8 mouse cellular contexts compared by ENCODE assay signal in the genomic region with DNA sequence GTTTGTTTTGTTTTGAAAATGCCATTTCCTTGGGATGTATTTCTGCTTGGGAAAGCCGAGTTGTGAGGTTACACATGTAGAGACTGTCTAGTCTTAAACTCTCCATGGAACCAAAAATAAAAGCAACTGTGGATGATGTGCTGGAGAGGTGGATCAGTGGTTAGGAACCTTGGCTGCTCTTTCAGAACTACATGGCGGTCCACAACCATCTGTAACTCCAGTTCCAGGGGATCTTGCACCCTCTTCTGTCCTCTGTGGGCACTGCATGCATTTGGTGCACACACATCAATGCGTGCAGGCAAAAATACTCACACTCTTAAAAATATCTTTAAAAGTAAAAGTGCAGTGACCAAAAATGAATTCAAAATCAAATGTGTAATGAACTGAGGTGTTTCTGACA. TPM values are rescaled to one million over a fixed set of nuclear protein-coding genes. Genes with fewer than 3 reads are reported as not detected.
DNase-seq lines count a peak whose midpoint lies in the region; ATAC-seq lines count a peak whose summit lies in the region.

No protein-coding gene starts in this region.

- peak; percentile 58 for DNase-seq in heart, postnatal 4 days
- peak; percentile 79 for DNase-seq in CD4-positive helper T cell, adult 2 months (ENCODE audit: low read depth, low spot score)
- DNase-seq in NIH3T3 (ENCODE audit: low read depth) = peak; percentile 63
- DNase-seq in mesoderm, embryonic 11.5 days (ENCODE audit: low read depth, low spot score) = peak; percentile 22
- DNase-seq in ovary, postnatal 36 days (ENCODE audit: low spot score) = no peak
- DNase-seq in urinary bladder, adult 2 months (ENCODE audit: low spot score) = no peak

- H3K9me3 ChIP-seq in heart, embryonic 12.5 days (replicated peaks) = no peaks in the 10 kb centered on the region

- no peak overlapping the region for H3K4me3 ChIP-seq in heart, embryonic 12.5 days

- ATAC-seq in heart, embryonic 12.5 days (ENCODE audit: insufficient number of reproducible peaks, low FRiP score) = no peak
- ATAC-seq in erythroid progenitor cell, adult 5-6 weeks (replicated peaks; ENCODE audit: low FRiP score, poor library complexity, severe bottlenecking) = peak; percentile 61

- no peak overlapping the region for H3K4me2 ChIP-seq in heart, embryonic 12.5 days

- peaks cover 22% of the 10 kb centered on the region for H3K36me3 ChIP-seq in heart, embryonic 12.5 days

- H3K27me3 ChIP-seq in heart, embryonic 12.5 days (replicated peaks) = no peaks in the 10 kb centered on the region

- no peak overlapping the region for H3K27ac ChIP-seq in heart, embryonic 12.5 days (ENCODE audit: poor library complexity, severe bottlenecking)

- 61% methylated on average over 3 of the region's 3 CpGs for WGBS in heart, embryonic 12.5 days

- H3K9ac ChIP-seq in heart, embryonic 12.5 days = no peak overlapping the region

- H3K4me1 ChIP-seq in heart, embryonic 12.5 days (replicated peaks) = peaks cover 22% of the 10 kb centered on the region

RNA-seq across cellular contexts. Expression of a gene that starts 15.4 kb away (rescaled TPM):
- total RNA-seq in heart, postnatal 4 days (2021) = 10 to 100 TPM; 46.9 to 49.4 TPM
- polyA plus RNA-seq in heart, embryonic 12.5 days (2016; fragmentation: Nextera tagmentation; extraction: Ambion mirVana) = 32.5 and 33.9 TPM in 2 replicates
- total RNA-seq in erythroid progenitor cell, adult 5-6 weeks (2015; ENCODE audit: low replicate concordance) = 16.6 and 32.7 TPM in 2 replicates
- 10.1 and 18.6 TPM in 2 replicates for total RNA-seq in erythroid progenitor cell, adult 5-6 weeks (2017; ENCODE audit: low replicate concordance)
- 46.3 and 47.4 TPM in 2 replicates for polyA plus RNA-seq in urinary bladder, adult 2 months (2012; rRNA removed)

RNA-seq across cellular contexts. Expression of a gene that starts 27.4 kb away (rescaled TPM):
- total RNA-seq in heart, postnatal 4 days (2021) = not detected
- not detected in 2 replicates for polyA plus RNA-seq in heart, embryonic 12.5 days (2016; fragmentation: Nextera tagmentation; extraction: Ambion mirVana)
- total RNA-seq in erythroid progenitor cell, adult 5-6 weeks (2015; ENCODE audit: low replicate concordance) = not detected in 2 replicates
- not detected in 2 replicates for total RNA-seq in erythroid progenitor cell, adult 5-6 weeks (2017; ENCODE audit: low replicate concordance)
- polyA plus RNA-seq in urinary bladder, adult 2 months (2012; rRNA removed) = not detected in 2 replicates

RNA-seq across cellular contexts. Expression of a gene that starts 32.1 kb away (rescaled TPM):
- total RNA-seq in heart, postnatal 4 days (2021) = 1 to 10 TPM; 5.2 to 6.1 TPM
- polyA plus RNA-seq in heart, embryonic 12.5 days (2016; fragmentation: Nextera tagmentation; extraction: Ambion mirVana) = 4.5 and 5.7 TPM in 2 replicates
- 2.9 and 5.4 TPM in 2 replicates for total RNA-seq in erythroid progenitor cell, adult 5-6 weeks (2015; ENCODE audit: low replicate concordance)
- total RNA-seq in erythroid progenitor cell, adult 5-6 weeks (2017; ENCODE audit: low replicate concordance) = 0.91 and 3.3 TPM in 2 replicates
- 6.7 and 7.0 TPM in 2 replicates for polyA plus RNA-seq in urinary bladder, adult 2 months (2012; rRNA removed)

RNA-seq across cellular contexts. Expression of a gene that starts 32.3 kb away (rescaled TPM):
- 10 to 100 TPM; 17.9 to 22.6 TPM for total RNA-seq in heart, postnatal 4 days (2021)
- 10.9 and 11.9 TPM in 2 replicates for polyA plus RNA-seq in heart, embryonic 12.5 days (2016; fragmentation: Nextera tagmentation; extraction: Ambion mirVana)
- total RNA-seq in erythroid progenitor cell, adult 5-6 weeks (2015; ENCODE audit: low replicate concordance) = 94.7 and 107 TPM in 2 replicates
- 35.6 and 52.4 TPM in 2 replicates for total RNA-seq in erythroid progenitor cell, adult 5-6 weeks (2017; ENCODE audit: low replicate concordance)
- polyA plus RNA-seq in urinary bladder, adult 2 months (2012; rRNA removed) = 1.2 and 2.4 TPM in 2 replicates

Comparison
In these comparisons a context has a peak if more than half of its experiments do, and no peak if none do; other contexts are left out.
1. DNase-seq: peak in heart, postnatal 4 days (single experiment), CD4-positive helper T cell, adult 2 months (single experiment), NIH3T3 (single experiment) and mesoderm, embryonic 11.5 days (single experiment); none in ovary, postnatal 36 days (single experiment) and urinary bladder, adult 2 months (single experiment).